Mouse (Mus musculus): Measurements from ENCODE around the gene Nrf1. TPM values are rescaled to one million over a fixed set of nuclear protein-coding genes. Genes with fewer than 3 reads are reported as not detected.

The Nrf1 gene
- polyA plus RNA-seq, 1 experiment from 2014 or later = 34.0 TPM

GRCm38 (mm10) chr6:30171226-30171625, 123.4 kb downstream of the Nrf1 start:
- no peak for ATAC-seq (ENCODE audit: insufficient number of reproducible peaks, insufficient read depth, low FRiP score, low read depth)

GRCm38 (mm10) chr6:30171967-30172366, 124.2 kb downstream of the Nrf1 start:
- Histone ChIP-seq H3K4me3 (ENCODE audit: control insufficient read depth in 1 of 2, insufficient read depth in 1 of 2, low read depth in 1 of 2, low read length in 2 of 2) (no peak overlapping the region), H3K9ac (ENCODE audit: low read length) (no peak overlapping the region), H3K27ac (replicated peaks in 1 of 2; ENCODE audit: control insufficient read depth in 1 of 2, insufficient read depth in 1 of 2, low read depth in 2 of 2, low read length in 2 of 2) (no peak overlapping the region), H3K36me3 (ENCODE audit: control insufficient read depth, insufficient read depth, low read length) (no peaks in the 10 kb centered on the region), H3K4me2 (ENCODE audit: low read length) (no peak overlapping the region), H3K4me1 (ENCODE audit: control insufficient read depth in 2 of 2, insufficient read depth in 2 of 2, low read length in 2 of 2) (peaks cover 15 to 41% of the 10 kb centered on the region in 2 experiments; a peak in 3 of 4 replicates), H3K9me3 (ENCODE audit: control insufficient read depth, low read length) (no peaks in the 10 kb centered on the region), H3K27me3 (ENCODE audit: control insufficient read depth, insufficient read depth, low read length) (peaks cover 92% of the 10 kb centered on the region)
- no peak for ATAC-seq (ENCODE audit: insufficient number of reproducible peaks, insufficient read depth, low FRiP score, low read depth)
- WGBS = 28% methylated on average over 10 of the region's 10 CpGs

More at GRCm38 (mm10) chr6:30171226-30171625, 123.4 kb downstream of the Nrf1 start:
- no peak overlapping the region for H3K27ac ChIP-seq (replicated peaks in 1 of 2; ENCODE audit: control insufficient read depth in 1 of 2, insufficient read depth in 1 of 2, low read depth in 2 of 2, low read length in 2 of 2)
- H3K36me3 ChIP-seq (ENCODE audit: control insufficient read depth, insufficient read depth, low read length) = no peaks in the 10 kb centered on the region
- no peak overlapping the region for H3K4me3 ChIP-seq (ENCODE audit: control insufficient read depth in 1 of 2, insufficient read depth in 1 of 2, low read depth in 1 of 2, low read length in 2 of 2)
- no peaks in the 10 kb centered on the region for H3K9me3 ChIP-seq (ENCODE audit: control insufficient read depth, low read length)
- no peak overlapping the region for H3K9ac ChIP-seq (ENCODE audit: low read length)
- H3K27me3 ChIP-seq (ENCODE audit: control insufficient read depth, insufficient read depth, low read length) = peaks cover 85% of the 10 kb centered on the region
- peaks cover 15 to 40% of the 10 kb centered on the region in 2 experiments; a peak in 3 of 4 replicates for H3K4me1 ChIP-seq (ENCODE audit: control insufficient read depth in 2 of 2, insufficient read depth in 2 of 2, low read length in 2 of 2)
- WGBS = 20% methylated on average over 8 of the region's 8 CpGs
- H3K4me2 ChIP-seq (ENCODE audit: low read length) = no peak overlapping the region

GRCm38 (mm10) chr6:30172441-30172819, 124.6 kb downstream of the Nrf1 start:
- Histone ChIP-seq H3K4me3 (ENCODE audit: control insufficient read depth in 1 of 2, insufficient read depth in 1 of 2, low read depth in 1 of 2, low read length in 2 of 2) (no peak overlapping the region), H3K4me1 (ENCODE audit: control insufficient read depth in 2 of 2, insufficient read depth in 2 of 2, low read length in 2 of 2) (peaks cover 15 to 37% of the 10 kb centered on the region in 2 experiments; a peak in 3 of 4 replicates)

GRCm38 (mm10) chr6:30172820-30173550, 125.2 kb downstream of the Nrf1 start:
- peak overlapping the region; percentile 4; the same call in 1 of the 2 replicates for H3K9ac ChIP-seq (ENCODE audit: low read length)

More at GRCm38 (mm10) chr6:30172441-30172819, 124.6 kb downstream of the Nrf1 start:
- H3K36me3 ChIP-seq (ENCODE audit: control insufficient read depth, insufficient read depth, low read length) = no peaks in the 10 kb centered on the region
- H3K4me2 ChIP-seq (ENCODE audit: low read length) = no peak overlapping the region
- ATAC-seq (ENCODE audit: insufficient number of reproducible peaks, insufficient read depth, low FRiP score, low read depth) = no peak
- H3K27ac ChIP-seq (replicated peaks in 1 of 2; ENCODE audit: control insufficient read depth in 1 of 2, insufficient read depth in 1 of 2, low read depth in 2 of 2, low read length in 2 of 2) = no peak overlapping the region
- 9% methylated on average over 8 of the region's 8 CpGs for WGBS
- H3K9me3 ChIP-seq (ENCODE audit: control insufficient read depth, low read length) = no peaks in the 10 kb centered on the region
- peaks cover 97% of the 10 kb centered on the region for H3K27me3 ChIP-seq (ENCODE audit: control insufficient read depth, insufficient read depth, low read length)
- H3K9ac ChIP-seq (ENCODE audit: low read length) = no peak overlapping the region

GRCm38 (mm10) chr6:30173551-30174460, 126.0 kb downstream of the Nrf1 start:
- WGBS = 1% methylated on average over 80 of the region's 80 CpGs
- H3K4me1 ChIP-seq (ENCODE audit: control insufficient read depth in 2 of 2, insufficient read depth in 2 of 2, low read length in 2 of 2) = peaks cover 15 to 35% of the 10 kb centered on the region in 2 experiments; a peak in 3 of 4 replicates

More at GRCm38 (mm10) chr6:30172820-30173550, 125.2 kb downstream of the Nrf1 start:
- ATAC-seq (ENCODE audit: insufficient number of reproducible peaks, insufficient read depth, low FRiP score, low read depth) = no peak
- peaks cover 96% of the 10 kb centered on the region for H3K27me3 ChIP-seq (ENCODE audit: control insufficient read depth, insufficient read depth, low read length)
- peak overlapping the region; percentile 24 to 41; a peak in 3 of 4 replicates for H3K4me3 ChIP-seq (ENCODE audit: control insufficient read depth in 1 of 2, insufficient read depth in 1 of 2, low read depth in 1 of 2, low read length in 2 of 2)
- WGBS = 1% methylated on average over 44 of the region's 44 CpGs
- H3K4me1 ChIP-seq (ENCODE audit: control insufficient read depth in 2 of 2, insufficient read depth in 2 of 2, low read length in 2 of 2) = peaks cover 15 to 35% of the 10 kb centered on the region in 2 experiments; a peak in 3 of 4 replicates
- no peaks in the 10 kb centered on the region for H3K36me3 ChIP-seq (ENCODE audit: control insufficient read depth, insufficient read depth, low read length)
- peak overlapping the region; percentile 66 for H3K4me2 ChIP-seq (ENCODE audit: low read length)
- no peak overlapping the region for H3K27ac ChIP-seq (replicated peaks in 1 of 2; ENCODE audit: control insufficient read depth in 1 of 2, insufficient read depth in 1 of 2, low read depth in 2 of 2, low read length in 2 of 2)
- no peaks in the 10 kb centered on the region for H3K9me3 ChIP-seq (ENCODE audit: control insufficient read depth, low read length)

GRCm38 (mm10) chr6:30174461-30175224, 126.9 kb downstream of the Nrf1 start:
- Histone ChIP-seq H3K27ac (replicated peaks in 1 of 2; ENCODE audit: control insufficient read depth in 1 of 2, insufficient read depth in 1 of 2, low read depth in 2 of 2, low read length in 2 of 2) (no peak overlapping the region), H3K4me2 (ENCODE audit: low read length) (peak overlapping the region; percentile 66), H3K27me3 (ENCODE audit: control insufficient read depth, insufficient read depth, low read length) (peaks cover 97% of the 10 kb centered on the region), H3K9ac (ENCODE audit: low read length) (no peak overlapping the region), H3K4me1 (ENCODE audit: control insufficient read depth in 2 of 2, insufficient read depth in 2 of 2, low read length in 2 of 2) (peaks cover 15 to 35% of the 10 kb centered on the region in 2 experiments; a peak in 3 of 4 replicates), H3K36me3 (ENCODE audit: control insufficient read depth, insufficient read depth, low read length) (no peaks in the 10 kb centered on the region), H3K9me3 (ENCODE audit: control insufficient read depth, low read length) (0 out of 2 replicates have a peak, but pooled peaks cover 2% of the 10 kb centered on the region), H3K4me3 (ENCODE audit: control insufficient read depth in 1 of 2, insufficient read depth in 1 of 2, low read depth in 1 of 2, low read length in 2 of 2) (peak overlapping the region in 1 of 2 experiments; percentile 41; a peak in 3 of 4 replicates)
- no peak for ATAC-seq (ENCODE audit: insufficient number of reproducible peaks, insufficient read depth, low FRiP score, low read depth)
- WGBS = 1% methylated on average over 31 of the region's 33 CpGs

More at GRCm38 (mm10) chr6:30173551-30174460, 126.0 kb downstream of the Nrf1 start:
- peak overlapping the region; percentile 66 for H3K4me2 ChIP-seq (ENCODE audit: low read length)
- no peak overlapping the region for H3K27ac ChIP-seq (replicated peaks in 1 of 2; ENCODE audit: control insufficient read depth in 1 of 2, insufficient read depth in 1 of 2, low read depth in 2 of 2, low read length in 2 of 2)
- H3K9ac ChIP-seq (ENCODE audit: low read length) = peak overlapping the region; percentile 34; the same call in 1 of the 2 replicates
- ATAC-seq (ENCODE audit: insufficient number of reproducible peaks, insufficient read depth, low FRiP score, low read depth) = no peak
- no peaks in the 10 kb centered on the region for H3K36me3 ChIP-seq (ENCODE audit: control insufficient read depth, insufficient read depth, low read length)
- H3K27me3 ChIP-seq (ENCODE audit: control insufficient read depth, insufficient read depth, low read length) = peaks cover 97% of the 10 kb centered on the region
- H3K4me3 ChIP-seq (ENCODE audit: control insufficient read depth in 1 of 2, insufficient read depth in 1 of 2, low read depth in 1 of 2, low read length in 2 of 2) = peak overlapping the region; percentile 24 to 41
- H3K9me3 ChIP-seq (ENCODE audit: control insufficient read depth, low read length) = no peaks in the 10 kb centered on the region

Measured in heart, embryonic 14.5 days (tissue).